Mouse (Mus musculus): ENCODE measurements around the gene Krt20.

The Krt20 gene

GRCm38 (mm10) chr11:99437972-99438371, at the start of gene Krt20:
TSS of gene Krt20 (minus strand) at chr11:99438150.
- DNase-seq = no peak

- DNase-seq = no peak
These were observed 37.0 kb upstream of the Krt20 start for GRCm38 (mm10) chr11:99474981-99475380.

- DNase-seq = no peak
These were observed 35.5 kb upstream of the Krt20 start for GRCm38 (mm10) chr11:99473433-99473832.

- DNase-seq = no peak
These were observed 34.5 kb upstream of the Krt20 start for GRCm38 (mm10) chr11:99472405-99472804.

- DNase-seq = no peak
These were observed 34.0 kb upstream of the Krt20 start for GRCm38 (mm10) chr11:99471946-99472345.

GRCm38 (mm10) chr11:99469228-99469627, 31.3 kb upstream of the Krt20 start:
- DNase-seq = no peak

GRCm38 (mm10) chr11:99468566-99468965, 30.6 kb upstream of the Krt20 start:
- no peak for DNase-seq

- no peak for DNase-seq
These were observed 28.4 kb upstream of the Krt20 start for GRCm38 (mm10) chr11:99466316-99466715.

- peak; percentile 76 for DNase-seq
These were observed 26.9 kb upstream of the Krt20 start for GRCm38 (mm10) chr11:99464836-99465235.

- DNase-seq = peak; percentile 74
These were observed 25.2 kb upstream of the Krt20 start for GRCm38 (mm10) chr11:99463155-99463554.

- DNase-seq = peak; percentile 76
These were observed 23.8 kb upstream of the Krt20 start for GRCm38 (mm10) chr11:99461736-99462135.

GRCm38 (mm10) chr11:99458887-99459286, 20.9 kb upstream of the Krt20 start:
- no peak for DNase-seq

- DNase-seq = peak; percentile 52
These were observed 16.8 kb upstream of the Krt20 start for GRCm38 (mm10) chr11:99454759-99455158.

- DNase-seq = no peak
These were observed 16.1 kb upstream of the Krt20 start for GRCm38 (mm10) chr11:99454044-99454443.

GRCm38 (mm10) chr11:99448769-99449168, 10.8 kb upstream of the Krt20 start:
- DNase-seq = no peak

- no peak for DNase-seq
These were observed 3.3 kb upstream of the Krt20 start for GRCm38 (mm10) chr11:99441220-99441619.

- no peak for DNase-seq
These were observed 1.5 kb upstream of the Krt20 start for GRCm38 (mm10) chr11:99439465-99439864.

- no peak for DNase-seq
These were observed 1.3 kb downstream of the Krt20 start for GRCm38 (mm10) chr11:99436625-99437024.

GRCm38 (mm10) chr11:99430670-99431069, 7.3 kb downstream of the Krt20 start:
- DNase-seq = peak; percentile 47

- DNase-seq = no peak
These were observed 15.8 kb downstream of the Krt20 start, which contains the start of gene Krt12 for GRCm38 (mm10) chr11:99422159-99422558. TSS of gene Krt12 (minus strand) at chr11:99422259.

GRCm38 (mm10) chr11:99420586-99420985, 17.4 kb downstream of the Krt20 start:
- no peak for DNase-seq

- DNase-seq = no peak
These were observed 20.1 kb downstream of the Krt20 start for GRCm38 (mm10) chr11:99417819-99418218.

GRCm38 (mm10) chr11:99416902-99417301, 21.0 kb downstream of the Krt20 start:
- DNase-seq = no peak

GRCm38 (mm10) chr11:99414463-99415147, 23.3 kb downstream of the Krt20 start:
- DNase-seq = no peak

- DNase-seq = peak; percentile 25
These were observed 24.7 kb downstream of the Krt20 start for GRCm38 (mm10) chr11:99413247-99413646.

Measured in kidney, adult 18-20 months (tissue).